Mouse (Mus musculus): ENCODE data around the gene Vmn1r125. TPM values are rescaled to one million over a fixed set of nuclear protein-coding genes. Genes with fewer than 3 reads are reported as not detected.

Gene Vmn1r125
- not detected in 4 replicates for total RNA-seq (2023; ENCODE audit: inconsistent age)

DNA sequence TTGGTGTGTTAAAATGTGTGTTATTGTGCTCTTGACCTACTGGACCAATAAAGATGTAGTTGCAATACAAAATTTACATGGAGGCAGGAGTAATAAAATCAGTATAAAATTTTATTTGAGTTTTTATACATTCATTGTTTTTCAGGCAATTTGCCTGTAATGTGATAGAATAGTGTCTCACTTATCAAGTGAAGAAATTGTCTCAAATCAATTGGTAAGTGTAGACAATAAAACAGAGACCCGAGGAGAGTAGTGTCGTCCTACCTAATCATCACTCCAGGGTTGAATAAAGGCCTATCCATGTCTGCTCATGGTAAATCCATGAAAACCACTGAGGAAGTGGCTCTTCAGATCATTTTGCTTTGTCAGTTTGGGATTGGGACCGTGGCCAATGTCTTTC lies at the start of gene Vmn1r125:
Vmn1r125 (plus strand) TSS at position 301 of the 400 bp plus-strand sequence.

DNA sequence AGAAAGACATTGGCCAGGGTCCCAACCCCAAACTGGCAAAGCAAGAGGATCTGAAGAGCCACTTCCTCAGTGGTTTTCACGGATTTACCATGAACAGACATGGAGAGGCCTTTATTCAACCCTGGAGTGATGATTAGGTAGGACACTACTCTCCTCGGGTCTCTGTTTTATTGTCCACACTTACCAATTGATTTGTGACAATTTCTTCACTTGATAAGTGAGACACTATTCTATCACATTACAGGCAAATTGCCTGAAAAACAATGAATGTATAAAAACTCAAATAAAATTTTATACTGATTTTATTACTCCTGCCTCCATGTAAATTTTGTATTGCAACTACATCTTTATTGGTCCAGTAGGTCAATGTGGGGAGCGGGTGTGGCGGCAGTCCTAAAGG lies 11.5 kb upstream of the Vmn1r125 start, which contains the start of gene Vmn1r124:
Vmn1r124 (minus strand) TSS at position 101 of the 400 bp plus-strand sequence.

DNA sequence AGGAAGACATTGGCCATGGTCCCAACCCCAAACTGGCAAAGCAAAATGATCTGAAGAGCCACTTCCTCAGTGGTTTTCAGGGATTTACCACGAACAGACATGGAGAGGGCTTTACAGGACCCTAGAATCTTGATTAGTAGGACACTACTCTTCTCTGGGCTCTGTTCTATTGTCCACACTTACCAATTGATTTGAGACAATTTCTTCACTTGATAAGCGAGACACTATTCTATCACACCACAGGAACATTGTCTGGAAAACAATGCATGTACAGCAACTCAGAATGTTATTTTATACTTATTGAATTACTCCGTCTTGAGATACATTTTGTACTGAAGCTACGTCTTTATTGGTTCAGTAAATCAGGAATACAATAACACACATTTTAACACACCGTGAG lies 29.4 kb downstream of the Vmn1r125 start, which contains the start of gene Vmn1r126:
Vmn1r126 (minus strand) TSS at position 101 of the 400 bp plus-strand sequence.

DNA sequence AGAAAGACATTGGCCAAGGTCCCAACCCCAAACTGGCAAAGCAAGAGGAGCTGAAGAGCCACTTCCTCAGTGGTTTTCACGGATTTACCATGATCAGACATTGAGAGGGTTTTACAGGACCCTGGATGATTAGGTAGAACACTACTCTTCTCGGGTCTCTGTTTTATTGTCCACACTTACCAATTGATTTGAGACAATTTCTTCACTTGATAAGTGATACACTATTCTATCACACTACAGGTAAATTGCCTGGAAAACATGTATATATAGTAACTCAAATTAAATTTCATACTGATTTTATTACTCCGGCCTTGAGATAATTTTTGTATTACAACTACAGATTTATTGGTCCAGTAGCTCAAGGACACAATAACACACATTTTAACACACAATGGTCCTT lies 47.8 kb downstream of the Vmn1r125 start, which contains the start of gene Vmn1r127:
Vmn1r127 (minus strand) TSS at position 101 of the 400 bp plus-strand sequence.

Other genes with a start within 250 kb of the Vmn1r125 start
- not detected in 4 replicates for gene Vmn1r120, start 218.4 kb upstream of the Vmn1r125 start, total RNA-seq (2023; ENCODE audit: inconsistent age)
- gene Vmn1r121, start 173.7 kb upstream of the Vmn1r125 start, total RNA-seq (2023; ENCODE audit: inconsistent age) = not detected in 4 replicates
- not detected in 4 replicates for gene Vmn1r122, start 138.1 kb upstream of the Vmn1r125 start, total RNA-seq (2023; ENCODE audit: inconsistent age)
- gene Vmn1r123, start 110.0 kb upstream of the Vmn1r125 start, total RNA-seq (2023; ENCODE audit: inconsistent age) = not detected in 4 replicates
- gene Gm5157, start 81.8 kb upstream of the Vmn1r125 start, total RNA-seq (2023; ENCODE audit: inconsistent age) = not detected in 4 replicates
- not detected in 4 replicates for gene Vmn1r124, start 11.6 kb upstream of the Vmn1r125 start, total RNA-seq (2023; ENCODE audit: inconsistent age)
- not detected in 4 replicates for gene Vmn1r126, start 29.3 kb downstream of the Vmn1r125 start, total RNA-seq (2023; ENCODE audit: inconsistent age)
- not detected in 4 replicates for gene Vmn1r127, start 47.7 kb downstream of the Vmn1r125 start, total RNA-seq (2023; ENCODE audit: inconsistent age)
- gene Vmn1r128, start 77.2 kb downstream of the Vmn1r125 start, total RNA-seq (2023; ENCODE audit: inconsistent age) = not detected in 4 replicates
- not detected in 4 replicates for gene Vmn1r129, start 89.1 kb downstream of the Vmn1r125 start, total RNA-seq (2023; ENCODE audit: inconsistent age)
- not detected in 4 replicates for gene Gm6882, start 160.6 kb downstream of the Vmn1r125 start, total RNA-seq (2023; ENCODE audit: inconsistent age)
- gene Vmn1r130, start 239.6 kb downstream of the Vmn1r125 start, total RNA-seq (2023; ENCODE audit: inconsistent age) = not detected in 4 replicates